Mouse (Mus musculus) forebrain, embryonic 16.5 days (tissue): ENCODE measurements around the gene Zfp609. TPM values are rescaled to one million over a fixed set of nuclear protein-coding genes. Genes with fewer than 3 reads are reported as not detected.

Experiments used
- ATAC-seq: fragments of 200-750 bp; cut with Nextera tagmentation; 2 replicates; pipeline ENCODE4 v1.8.0; 2017; ENCODE audit warnings: mild to moderate bottlenecking, moderate library complexity
- H3K27ac ChIP-seq: fragments of 300-500 bp; sonication (generic); 2 replicates; pipeline ENCODE4 v1.5.1; 2014; ENCODE audit warnings: low read length, control low read depth
- H3K27me3 ChIP-seq: fragments of 300-500 bp; sonication (generic); replicated peaks from 2 replicates; pipeline ENCODE4 v1.6.1; 2014; ENCODE audit warnings: low read length; ENCODE audit not compliant: control insufficient read depth, insufficient read depth
- H3K36me3 ChIP-seq: fragments of 300-500 bp; sonication (generic); 2 replicates; pipeline ENCODE4 v1.6.1; 2014; ENCODE audit not compliant: control insufficient read depth, insufficient read depth
- H3K4me1 ChIP-seq: fragments of 300-500 bp; sonication (generic); replicated peaks from 2 replicates; pipeline ENCODE4 v1.6.1; 2014; ENCODE audit warnings: low read length; ENCODE audit not compliant: control insufficient read depth, insufficient read depth
- H3K4me2 ChIP-seq: fragments of 300-500 bp; sonication (generic); 2 replicates; pipeline ENCODE4 v1.6.1; 2014; ENCODE audit warnings: mild to moderate bottlenecking, low read length, control low read depth
- H3K4me3 ChIP-seq: fragments of 300-500 bp; sonication (generic); replicated peaks from 2 replicates; pipeline ENCODE4 v1.5.1; 2014; ENCODE audit warnings: mild to moderate bottlenecking, low read length, control low read depth
- H3K9ac ChIP-seq: fragments of 300-500 bp; sonication (generic); replicated peaks from 2 replicates; pipeline ENCODE4 v1.6.1; 2014; ENCODE audit warnings: low read depth, low read length, control low read depth
- H3K9me3 ChIP-seq: fragments of 300-500 bp; sonication (generic); 2 replicates; pipeline ENCODE4 v1.6.1; 2016; ENCODE audit warnings: low read length; ENCODE audit not compliant: control insufficient read depth
- WGBS: fragments of 180-500 bp; shearing (Covaris S2); extraction: QIAGEN DNeasy Blood & Tissue Kit; methylation state at CpG from one replicate; pipeline ENCODE4 v1.1.7; 2014; 5-methylcytosine and 5-hydroxymethylcytosine counted together
- polyA plus RNA-seq: library from polyadenylated mRNA; unstranded; fragments of >200 nt; fragmentation: Nextera tagmentation; extraction: Ambion mirVana; gene quantifications from 2 replicates; pipeline ENCODE4 v1.2.1, GENCODE M21; 2015

Zfp609 gene
- polyA plus RNA-seq, 1 experiment from 2014 or later, result 7.7 TPM

DNA sequence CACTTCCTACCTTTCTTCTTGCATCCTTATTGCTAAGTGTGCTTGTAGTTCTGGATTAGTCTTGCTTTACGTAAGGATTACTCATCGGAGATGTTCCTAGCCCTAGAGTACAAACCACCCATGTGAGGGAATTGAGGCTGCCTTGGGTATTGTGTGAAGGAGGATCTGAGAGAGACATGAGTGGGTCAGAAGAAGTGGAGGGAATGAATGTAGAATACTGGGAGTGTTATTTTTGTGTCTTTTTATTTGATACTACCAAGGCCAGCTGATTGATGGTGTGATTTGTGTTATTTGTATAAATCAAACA, 145.8 kb downstream of the Zfp609 start:
- H3K4me2 ChIP-seq, result no peak overlapping the region
- no peaks in the 10 kb centered on the region for H3K9me3 ChIP-seq
- H3K4me1 ChIP-seq, result peaks cover 39% of the 10 kb centered on the region
- no peak overlapping the region for H3K27ac ChIP-seq
- H3K9ac ChIP-seq, result no peak overlapping the region
- 93% methylated on average over 2 of the region's 2 CpGs for WGBS
- ATAC-seq, result no peak
- H3K27me3 ChIP-seq, result no peaks in the 10 kb centered on the region
- no peak overlapping the region for H3K4me3 ChIP-seq
- peaks cover 4% of the 10 kb centered on the region for H3K36me3 ChIP-seq

DNA sequence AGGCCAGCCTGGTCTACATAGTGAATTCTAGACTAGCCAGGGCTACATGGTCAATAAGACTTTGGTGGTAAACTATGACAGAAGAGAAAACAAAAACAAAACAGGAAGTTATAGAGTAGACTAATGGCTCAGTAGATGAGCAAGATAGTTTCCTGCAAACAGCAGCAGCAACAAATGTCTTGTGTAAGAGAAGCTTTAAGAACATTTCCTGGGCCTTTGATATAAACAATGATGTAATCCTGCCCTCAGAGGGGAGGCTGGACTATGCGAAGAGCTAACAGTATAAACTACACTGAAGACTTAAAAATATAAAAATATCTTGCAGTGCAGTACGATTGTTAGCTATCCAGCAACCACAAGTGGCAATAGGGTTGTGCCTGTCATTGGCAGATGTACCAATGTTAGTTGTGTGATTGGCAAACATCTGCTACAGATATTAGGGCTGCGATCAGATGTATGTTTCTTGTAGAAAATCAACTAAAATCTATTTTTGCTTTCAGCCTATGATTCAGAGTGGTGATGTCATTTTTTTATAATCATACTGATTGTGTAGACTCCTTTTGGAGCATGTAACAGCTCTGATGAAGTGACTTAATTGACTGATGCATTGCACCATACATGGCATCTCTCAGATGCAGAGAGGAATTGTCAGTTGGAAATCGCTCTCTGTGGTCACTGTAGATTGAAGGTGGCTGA, 146.3 kb downstream of the Zfp609 start:
- no peak for ATAC-seq
- Histone ChIP-seq H3K4me3 (no peak overlapping the region), H3K9me3 (no peaks in the 10 kb centered on the region), H3K4me2 (no peak overlapping the region), H3K27ac (no peak overlapping the region), H3K9ac (no peak overlapping the region), H3K27me3 (no peaks in the 10 kb centered on the region), H3K36me3 (no peaks in the 10 kb centered on the region), H3K4me1 (peaks cover 39% of the 10 kb centered on the region)
- WGBS, result 80% methylated on average over 4 of the region's 4 CpGs

DNA sequence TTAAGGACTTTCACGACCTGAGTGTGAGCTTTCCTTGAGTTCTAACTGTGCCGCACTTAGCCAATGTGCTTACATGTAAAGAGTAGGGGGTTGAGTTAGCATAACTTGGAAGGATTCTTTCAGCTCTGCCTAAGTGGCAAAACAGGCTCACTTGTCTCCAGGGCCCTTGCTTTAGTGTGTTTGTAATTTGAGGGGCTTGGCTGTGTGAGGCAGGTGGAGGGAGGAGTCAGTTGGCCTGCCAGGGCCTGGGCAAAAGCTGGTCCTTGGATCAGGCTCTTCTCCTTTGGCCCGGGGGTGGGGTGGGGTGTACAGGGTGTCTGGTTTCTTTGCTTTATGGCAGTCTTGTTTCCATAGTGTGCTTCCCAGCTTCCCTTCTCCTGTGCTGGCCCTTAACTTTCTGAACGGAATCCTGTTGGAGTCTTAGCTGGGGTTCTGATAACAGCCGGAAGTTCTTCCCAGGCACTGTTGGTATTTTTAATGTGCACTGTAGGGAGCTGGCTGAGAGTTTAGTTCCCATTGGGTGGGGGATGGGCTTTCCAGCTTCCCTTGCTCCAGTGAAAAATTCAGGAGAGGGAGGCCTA, 148.1 kb downstream of the Zfp609 start:
- Histone ChIP-seq H3K36me3 (no peaks in the 10 kb centered on the region), H3K9ac (0 out of 2 replicates have a peak overlapping the region, but pooled peaks have one; percentile 0), H3K4me1 (peaks cover 44% of the 10 kb centered on the region), H3K9me3 (no peaks in the 10 kb centered on the region), H3K4me3 (peak overlapping the region; percentile 24), H3K27ac (peak overlapping the region; percentile 34; the same call in 1 of the 2 replicates), H3K27me3 (no peaks in the 10 kb centered on the region), H3K4me2 (peak overlapping the region; percentile 94)
- ATAC-seq, result no peak
- 26% methylated on average over 5 of the region's 5 CpGs for WGBS

DNA sequence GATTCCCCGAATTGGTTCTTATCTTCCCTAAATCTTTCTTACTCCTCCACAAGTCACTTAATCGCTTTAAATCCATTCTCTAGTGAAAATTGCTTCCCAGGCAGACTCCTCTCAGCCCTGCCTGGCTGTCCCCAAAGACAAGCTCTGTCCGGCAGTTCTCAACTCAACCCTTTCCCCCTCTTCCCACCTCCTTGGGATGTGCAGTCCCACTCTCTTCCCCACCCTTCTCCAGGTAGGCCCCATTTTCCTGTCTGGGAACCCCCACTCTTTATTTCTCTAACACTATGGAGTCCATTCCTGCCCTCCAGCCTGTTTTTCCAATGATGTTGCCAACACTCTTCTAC, 150.3 kb downstream of the Zfp609 start:
- no peaks in the 10 kb centered on the region for H3K27me3 ChIP-seq
- no peak for ATAC-seq
- peak overlapping the region; percentile 62 for H3K4me3 ChIP-seq
- H3K4me2 ChIP-seq, result peak overlapping the region; percentile 94
- H3K9me3 ChIP-seq, result no peaks in the 10 kb centered on the region
- peaks cover 42% of the 10 kb centered on the region for H3K4me1 ChIP-seq
- 0 out of 2 replicates have a peak overlapping the region, but pooled peaks have one; percentile 42 for H3K27ac ChIP-seq
- H3K9ac ChIP-seq, result peak overlapping the region; percentile 80
- 1% methylated on average over 3 of the region's 3 CpGs for WGBS
- no peaks in the 10 kb centered on the region for H3K36me3 ChIP-seq

DNA sequence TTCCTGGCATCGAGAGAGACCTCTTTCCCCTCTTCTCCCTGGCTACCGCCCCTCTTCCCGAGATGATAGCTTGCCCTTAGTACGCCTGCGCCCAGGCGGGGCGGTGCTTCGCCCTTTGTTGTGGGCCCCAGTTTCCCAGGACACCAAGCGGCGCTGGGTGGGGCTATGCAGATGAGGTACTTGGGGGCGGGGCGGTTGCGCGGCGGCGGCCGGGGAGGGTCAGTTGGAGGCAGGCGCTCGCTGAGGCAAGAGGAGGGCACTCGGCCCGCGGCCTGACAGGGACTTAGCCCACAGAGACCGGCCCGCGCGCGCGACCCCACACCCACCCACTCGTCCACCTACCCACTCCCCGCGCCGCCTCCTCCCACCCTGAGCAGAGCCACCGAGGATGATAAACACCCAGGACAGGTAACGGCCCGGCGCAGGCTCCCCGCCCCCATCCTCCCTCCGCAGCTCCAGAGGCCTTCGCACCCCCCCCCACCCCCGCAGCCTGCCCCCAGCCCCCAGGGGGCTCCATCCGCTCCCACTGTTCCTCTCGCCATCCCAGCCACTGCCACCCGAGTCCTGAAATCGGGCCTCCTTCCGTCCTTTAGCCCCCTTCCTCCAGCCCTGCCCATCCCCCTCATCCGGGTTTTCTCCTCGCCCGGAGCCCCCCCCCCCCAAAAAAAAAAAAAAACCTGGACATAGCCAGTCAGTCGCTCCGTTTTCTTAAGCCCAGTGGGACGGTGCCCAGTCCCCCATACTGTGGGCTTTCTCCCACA, 150.8 kb downstream of the Zfp609 start:
- H3K27me3 ChIP-seq, result no peaks in the 10 kb centered on the region
- H3K27ac ChIP-seq, result peak overlapping the region; percentile 69
- H3K36me3 ChIP-seq, result no peaks in the 10 kb centered on the region
- under 1% methylated on average over 28 of the region's 51 CpGs for WGBS
- ATAC-seq, result peak; percentile 99
- H3K4me2 ChIP-seq, result peak overlapping the region; percentile 94
- peak overlapping the region; percentile 80 for H3K9ac ChIP-seq
- no peaks in the 10 kb centered on the region for H3K9me3 ChIP-seq
- H3K4me1 ChIP-seq, result peaks cover 41% of the 10 kb centered on the region
- H3K4me3 ChIP-seq, result peak overlapping the region; percentile 62

DNA sequence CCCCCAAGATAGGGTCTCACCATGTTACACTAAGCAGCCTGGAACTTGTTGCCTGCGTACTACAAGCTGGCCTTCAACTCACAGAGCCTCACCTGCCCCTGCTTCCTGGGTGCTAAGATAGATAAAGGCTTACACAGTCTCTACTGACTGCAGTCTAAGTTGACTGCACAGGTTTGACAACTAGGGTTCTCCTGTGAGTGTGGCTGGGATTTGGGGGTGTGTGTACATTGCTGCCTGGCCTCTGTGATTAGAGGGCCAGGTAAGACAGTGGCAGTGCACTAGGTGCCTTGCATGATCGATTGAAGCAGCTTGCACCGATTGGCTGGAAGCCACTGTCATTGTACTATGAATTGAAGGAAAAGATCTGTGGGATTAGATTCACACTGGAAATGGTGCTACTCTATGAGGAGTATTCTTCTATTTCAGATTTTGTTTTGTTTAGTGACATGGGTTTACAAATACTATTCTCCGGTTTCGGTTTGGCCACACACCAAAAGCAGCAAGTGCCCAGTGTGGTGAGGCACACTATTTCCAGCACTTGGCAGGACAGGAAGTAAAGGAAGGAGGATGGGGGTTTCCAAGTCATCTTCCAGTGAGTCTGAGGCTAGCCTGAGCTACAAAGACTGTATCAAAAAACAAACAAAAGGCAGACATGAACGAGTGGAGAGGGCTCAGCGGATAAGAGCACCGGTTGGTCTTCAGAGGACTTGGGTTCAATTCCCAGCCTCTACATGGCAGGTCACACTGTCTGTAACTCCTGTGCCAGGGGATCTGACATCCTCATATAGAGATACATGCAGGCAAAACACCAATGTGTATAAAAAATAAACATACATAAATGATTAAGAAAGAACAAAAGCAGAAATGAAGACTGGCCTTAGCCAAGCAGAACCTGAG, 151.7 kb downstream of the Zfp609 start:
- Histone ChIP-seq H3K9ac (peak overlapping the region; percentile 80), H3K27ac (peak overlapping the region; percentile 69), H3K4me3 (peak overlapping the region; percentile 62), H3K4me2 (peak overlapping the region; percentile 56), H3K4me1 (peaks cover 38% of the 10 kb centered on the region), H3K36me3 (no peaks in the 10 kb centered on the region), H3K9me3 (no peaks in the 10 kb centered on the region), H3K27me3 (no peaks in the 10 kb centered on the region)
- WGBS, result 49% methylated on average over 8 of the region's 8 CpGs
- ATAC-seq, result peak; percentile 51; the same call in 1 of the 2 replicates

DNA sequence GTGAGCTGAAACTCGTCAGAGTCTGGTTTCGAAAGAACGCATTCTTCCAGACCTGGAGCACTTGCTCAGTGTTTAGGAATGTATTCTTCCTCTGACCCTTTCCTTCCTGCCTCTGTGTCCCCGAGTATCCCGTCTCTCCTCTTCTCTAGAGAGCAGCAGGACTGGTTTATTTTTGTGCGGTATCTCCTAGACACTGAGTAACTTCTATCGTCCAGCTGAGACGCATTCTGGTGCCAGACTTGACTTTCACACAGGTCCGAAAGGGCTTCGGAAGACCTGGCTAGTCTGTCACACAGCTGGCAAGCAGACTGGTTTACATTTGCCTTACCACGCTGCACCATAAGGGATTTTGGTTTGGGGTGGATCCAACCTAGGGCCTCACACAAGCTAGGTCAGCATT, 154.4 kb downstream of the Zfp609 start:
- Histone ChIP-seq H3K4me2 (no peak overlapping the region), H3K9me3 (no peaks in the 10 kb centered on the region), H3K9ac (no peak overlapping the region), H3K4me3 (no peak overlapping the region), H3K27me3 (no peaks in the 10 kb centered on the region), H3K36me3 (no peaks in the 10 kb centered on the region), H3K27ac (no peak overlapping the region), H3K4me1 (peaks cover 16% of the 10 kb centered on the region)
- 85% methylated on average over 11 of the region's 11 CpGs for WGBS
- ATAC-seq, result no peak

DNA sequence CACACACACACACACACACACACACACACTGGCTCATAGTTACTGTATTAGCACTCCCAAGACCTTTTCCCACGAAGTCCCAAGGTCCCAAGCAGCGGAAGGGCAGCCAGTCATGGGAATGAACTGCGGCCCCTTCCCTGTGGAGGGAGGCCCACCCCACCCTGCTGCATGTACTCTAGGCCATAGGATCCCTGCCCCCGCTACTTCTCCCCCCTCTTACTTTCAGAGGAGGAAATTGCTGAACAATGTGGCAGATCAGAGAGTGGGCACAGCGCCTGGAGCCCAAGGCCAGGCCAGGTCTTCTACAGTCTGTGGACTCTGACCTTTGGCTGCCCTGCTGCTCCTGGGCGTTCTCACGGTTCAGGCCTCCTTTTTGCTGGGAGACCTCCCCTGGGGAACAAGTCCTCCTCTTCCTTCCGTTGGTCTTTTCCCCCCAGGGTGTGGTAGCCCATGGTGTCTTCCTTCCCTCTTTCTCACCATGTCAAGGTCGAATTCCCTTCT, 155.9 kb downstream of the Zfp609 start:
- Histone ChIP-seq H3K4me1 (peaks cover 5% of the 10 kb centered on the region), H3K27me3 (no peaks in the 10 kb centered on the region), H3K9ac (no peak overlapping the region), H3K27ac (no peak overlapping the region), H3K9me3 (no peaks in the 10 kb centered on the region), H3K4me2 (no peak overlapping the region), H3K4me3 (no peak overlapping the region), H3K36me3 (no peaks in the 10 kb centered on the region)
- WGBS, result 62% methylated on average over 9 of the region's 9 CpGs
- no peak for ATAC-seq
